Comparison of ENCODE assay signal across 9 mouse cellular contexts in the genomic region with DNA sequence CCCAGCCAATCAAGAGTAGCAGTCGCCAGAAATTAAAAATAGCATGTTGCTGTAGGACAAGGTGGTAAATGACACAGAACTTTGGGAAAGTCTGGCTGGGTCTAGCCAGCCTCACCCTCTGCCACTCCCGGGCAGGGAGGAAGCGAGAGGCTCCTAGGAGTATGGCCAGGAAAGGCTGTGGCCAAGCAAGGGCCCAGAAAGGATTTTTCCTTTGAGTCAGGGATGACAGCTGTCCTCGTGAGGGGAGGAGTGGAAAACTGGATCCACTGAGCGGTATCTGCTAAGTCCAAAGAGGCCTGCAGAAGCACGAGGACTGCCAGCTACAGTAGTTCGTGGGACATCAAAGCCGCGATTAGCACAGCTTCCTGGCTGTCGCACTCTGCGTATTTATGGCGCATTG.
DNase-seq lines count a peak whose midpoint lies in the region.
"Had no signal": no experiment of that assay in that cellular context is flagged by ENCODE, and none has a peak within 500 bp of the region (broad histone marks: within the 10 kb centered on the region; RNA-seq: fewer than 3 reads in every experiment).

No protein-coding gene starts in this region.

- DNase-seq in kidney, adult 18-20 months = peak; percentile 27
- DNase-seq in kidney, adult 8-10 months = no peak
- peak; percentile 63 for DNase-seq in gastrocnemius, postnatal 14 days
- DNase-seq in heart, postnatal 10 days = peak; percentile 78 to 84
- DNase-seq in lung, postnatal 4 days = peak; percentile 43 to 64
- DNase-seq in cerebellum, postnatal 36 days = no peak
- no peak for DNase-seq in retina, embryonic 14.5 days (ENCODE audit: low spot score)
- DNase-seq in thymus, postnatal 14 days = no peak
- DNase-seq: thymus, postnatal 25 days had no signal

- intact Hi-C loops in gastrocnemius, postnatal 14 days (cut with DNase I; ENCODE audit: low total_unique reads) = loop anchor here (5.0 to 10.0 kb wide), 2 partner anchors 561 to 738 kb away; partner anchors contain the start of gene Qk
- intact Hi-C loops in heart, postnatal 10 days (cut with DNase I) = loop anchor here (2.0 to 10.0 kb wide), 9 partner anchors 284 to 1308 kb away; no protein-coding TSS in a partner anchor

Comparison
In these comparisons a context has a peak if more than half of its experiments do, and no peak if none do; other contexts are left out.
1. DNase-seq: peak in kidney, adult 18-20 months (single experiment), gastrocnemius, postnatal 14 days (single experiment), heart, postnatal 10 days (2 of 2) and lung, postnatal 4 days (2 of 2); none in kidney, adult 8-10 months (0 of 2), cerebellum, postnatal 36 days (0 of 2), retina, embryonic 14.5 days (single experiment) and thymus, postnatal 14 days (single experiment).